Comparison of ENCODE assay signal across 25 mouse cellular contexts in genomic region chr4:61834952-61835708, GRCm38 (mm10). TPM values are rescaled to one million over a fixed set of nuclear protein-coding genes. Genes with fewer than 3 reads are reported as not detected.
A peak's percentile ranks its signal among the peaks of the same experiment; 100 is the strongest.
DNase-seq lines count a peak whose midpoint lies in the region; ATAC-seq lines count a peak whose summit lies in the region.
"Had no signal": no experiment of that assay in that cellular context is flagged by ENCODE, and none has a peak within 500 bp of the region (broad histone marks: within the 10 kb centered on the region; RNA-seq: fewer than 3 reads in every experiment).

Mup5 (minus strand) TSS chr4:61835233.

- H3K9me3 ChIP-seq in midbrain, embryonic 11.5 days (ENCODE audit: control insufficient read depth, low read length): no peaks in the 10 kb centered on the region
- H3K9me3 ChIP-seq: forebrain, embryonic 13.5 days; hindbrain, embryonic 15.5 days had no signal

- no peak for DNase-seq in frontal cortex, postnatal 10 days (ENCODE audit: low spot score in 2 of 2)
- DNase-seq in right cerebral cortex, adult 18-20 months: peak; percentile 47
- no peak for DNase-seq in right cerebral cortex, postnatal 14 days
- peak; percentile 8 to 61 for DNase-seq in left cerebral cortex, adult 9 months (ENCODE audit: low spot score in 2 of 2)
- no peak for DNase-seq in embryo, embryonic 10 days (ENCODE audit: low spot score)
- no peak for DNase-seq in midbrain, embryonic 11.5 days (ENCODE audit: low spot score, missing footprints)
- DNase-seq: adrenal gland, adult 8-10 months; adrenal gland, postnatal 36 days; B cell, adult 2 months; cerebellum, adult 11 months; cerebellum, adult 9-10 months; cerebellum, postnatal 25 days; forebrain, postnatal 0 days; gastrocnemius, postnatal 14 days; heart, postnatal 36 days had no signal

- ATAC-seq in frontal cortex, adult (ENCODE audit: low TSS enrichment): peak; percentile 99
- ATAC-seq in midbrain, embryonic 11.5 days (ENCODE audit: low FRiP score): no peak
- ATAC-seq: CD4-positive, CD25-positive, alpha-beta regulatory T cell, adult 4 months; forebrain, embryonic 13.5 days; forebrain, postnatal 0 days had no signal

- no peaks in the 10 kb centered on the region for H3K36me3 ChIP-seq in midbrain, embryonic 11.5 days (ENCODE audit: control insufficient read depth, insufficient read depth, low read length)
- H3K36me3 ChIP-seq: embryonic facial prominence, embryonic 10.5 days; G1E; heart, embryonic 12.5 days; hindbrain, embryonic 15.5 days had no signal

- H3K4me1 ChIP-seq in midbrain, embryonic 11.5 days (ENCODE audit: control insufficient read depth, insufficient read depth, low read length): no peaks in the 10 kb centered on the region
- H3K4me1 ChIP-seq: embryonic facial prominence, embryonic 10.5 days; forebrain, embryonic 13.5 days; heart, embryonic 12.5 days; hindbrain, embryonic 15.5 days had no signal

- no peak within 1 kb of the TSS for H3K27ac ChIP-seq in midbrain, embryonic 11.5 days (ENCODE audit: low read depth, low read length)
- H3K27ac ChIP-seq: embryonic facial prominence, embryonic 10.5 days; forebrain, embryonic 13.5 days; hindbrain, embryonic 15.5 days had no signal

- no peak within 1 kb of the TSS for H3K9ac ChIP-seq in midbrain, embryonic 11.5 days (ENCODE audit: low read length)
- H3K9ac ChIP-seq: forebrain, embryonic 13.5 days; forebrain, postnatal 0 days; heart, embryonic 12.5 days; hindbrain, embryonic 15.5 days had no signal

- H3K4me3 ChIP-seq in midbrain, embryonic 11.5 days (ENCODE audit: low read depth, low read length): no peak within 1 kb of the TSS
- H3K4me3 ChIP-seq: embryonic facial prominence, embryonic 10.5 days; forebrain, embryonic 13.5 days; heart, embryonic 12.5 days; hindbrain, embryonic 15.5 days had no signal

- no peak within 1 kb of the TSS for H3K4me2 ChIP-seq in midbrain, embryonic 11.5 days
- H3K4me2 ChIP-seq: forebrain, embryonic 13.5 days; heart, embryonic 12.5 days; hindbrain, embryonic 15.5 days had no signal

- WGBS in midbrain, embryonic 11.5 days: 74% methylated on average over 4 of the region's 4 CpGs

- no peaks in the 10 kb centered on the region for H3K27me3 ChIP-seq in midbrain, embryonic 11.5 days (ENCODE audit: control insufficient read depth, insufficient read depth, low read length)
- H3K27me3 ChIP-seq: forebrain, embryonic 13.5 days; heart, embryonic 12.5 days; hindbrain, embryonic 15.5 days had no signal

RNA-seq across cellular contexts. Expression of gene Mup5, which starts in this region (rescaled TPM):
- polyA plus RNA-seq in midbrain, embryonic 11.5 days (2014; fragmentation: Nextera tagmentation; extraction: Ambion mirVana): not detected in 2 replicates
- polyA plus RNA-seq: brain, embryonic 14.5 days; CD4-positive, CD25-positive, alpha-beta regulatory T cell, adult 4 months; embryonic facial prominence, embryonic 10.5 days; forebrain, embryonic 13.5 days; forebrain, postnatal 0 days; G1E; heart, embryonic 12.5 days; heart, embryonic 16.5 days; hindbrain, embryonic 11.5 days; hindbrain, embryonic 15.5 days had no signal

Comparison
In these comparisons a context has a peak if more than half of its experiments do, and no peak if none do; other contexts are left out.
1. DNase-seq: peak in right cerebral cortex, adult 18-20 months (single experiment) and left cerebral cortex, adult 9 months (2 of 2); none in frontal cortex, postnatal 10 days (0 of 2), right cerebral cortex, postnatal 14 days (single experiment), embryo, embryonic 10 days (single experiment) and midbrain, embryonic 11.5 days (single experiment).